In the genomic region with DNA sequence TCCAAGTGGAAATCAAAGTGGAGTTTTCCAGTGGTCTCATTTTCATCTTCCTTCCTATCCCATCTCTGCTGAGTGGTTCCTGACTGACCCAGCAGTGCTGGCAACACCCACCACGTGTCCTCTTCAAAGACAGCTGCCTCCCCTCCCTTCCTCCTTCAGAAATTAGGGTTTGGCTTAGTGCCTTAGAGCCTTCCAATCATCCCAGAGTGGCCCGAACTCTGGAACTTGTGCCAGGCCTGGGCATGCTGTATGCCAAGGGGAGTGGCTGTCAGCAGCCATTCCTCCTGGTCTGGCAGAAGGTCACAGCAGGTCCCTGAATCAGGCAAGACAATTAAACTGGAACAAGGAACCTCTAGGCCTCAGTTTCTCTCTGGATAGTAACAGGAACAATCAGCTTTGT, we compare ENCODE assay signal across 10 mouse cellular contexts. TPM values are rescaled to one million over a fixed set of nuclear protein-coding genes. Genes with fewer than 3 reads are reported as not detected.
DNase-seq lines count a peak whose midpoint lies in the region; ATAC-seq and TF ChIP-seq lines count a peak whose summit lies in the region.
"Had no signal": no experiment of that assay in that cellular context is flagged by ENCODE, and none has a peak within 500 bp of the region (broad histone marks: within the 10 kb centered on the region; RNA-seq: fewer than 3 reads in every experiment).

No protein-coding gene starts in this region.

- 9% methylated on average over 2 of the region's 2 CpGs for WGBS in lung, postnatal 0 days

- H3K4me2 ChIP-seq in lung, postnatal 0 days (replicated peaks; ENCODE audit: low read depth, low read length), result no peak overlapping the region
- H3K4me2 ChIP-seq: midbrain, embryonic 12.5 days had no signal

- no peaks in the 10 kb centered on the region for H3K9me3 ChIP-seq in lung, postnatal 0 days (ENCODE audit: low read length)
- H3K9me3 ChIP-seq: midbrain, embryonic 12.5 days had no signal

- TF ChIP-seq EP300 in lung, postnatal 0 days (IDR thresholded peaks at IDR 0.05), result no peak; the same call in 1 of the 2 replicates

- peaks cover 6% of the 10 kb centered on the region; the same call in 1 of the 2 replicates for H3K4me1 ChIP-seq in lung, postnatal 0 days (ENCODE audit: insufficient read depth, low read depth, low read length)

- H3K27me3 ChIP-seq in lung, postnatal 0 days (replicated peaks; ENCODE audit: insufficient read depth, low read length), result 0 out of 2 replicates have a peak, but pooled peaks cover 4% of the 10 kb centered on the region

- peak; percentile 47 for ATAC-seq in lung, postnatal 0 days

- H3K27ac ChIP-seq in lung, postnatal 0 days (ENCODE audit: low read length), result peak overlapping the region; percentile 22; the same call in 1 of the 2 replicates
- H3K27ac ChIP-seq: midbrain, embryonic 12.5 days had no signal

- DNase-seq in adrenal gland, adult (ENCODE audit: inconsistent age in 2 of 2, low spot score in 1 of 2), result peak; percentile 73 to 90
- DNase-seq in adrenal gland, adult 18-20 months (ENCODE audit: low spot score in 2 of 2), result no peak
- peak; percentile 95 for DNase-seq in left cerebral cortex, postnatal 4 days
- no peak for DNase-seq in left cerebral cortex, adult 11 months (ENCODE audit: low spot score)
- peak; percentile 58 for DNase-seq in fibroblast of lung, adult 2 months (ENCODE audit: low read depth)
- peak; percentile 59 for DNase-seq in lung, postnatal 0 days (ENCODE audit: low spot score)
- no peak for DNase-seq in right cerebral cortex, postnatal 4 days
- no peak for DNase-seq in retina, embryonic 14.5 days (ENCODE audit: low spot score)

- no peak for TF ChIP-seq CTCF in lung, postnatal 0 days (IDR thresholded peaks at IDR 0.05)

- H3K36me3 ChIP-seq in lung, postnatal 0 days (ENCODE audit: insufficient read depth, low read length), result no peaks in the 10 kb centered on the region
- H3K36me3 ChIP-seq: midbrain, embryonic 12.5 days had no signal

- intact Hi-C loops in left cerebral cortex, postnatal 4 days (cut with DNase I), result no loop called here

- H3K4me3 ChIP-seq in lung, postnatal 0 days (ENCODE audit: low read depth, low read length), result no peak overlapping the region
- H3K4me3 ChIP-seq: midbrain, embryonic 12.5 days had no signal

- no peak overlapping the region for H3K9ac ChIP-seq in lung, postnatal 0 days (replicated peaks; ENCODE audit: low read depth)
- H3K9ac ChIP-seq: midbrain, embryonic 12.5 days had no signal

RNA-seq across cellular contexts. Expression of a gene that starts 3.1 kb away (rescaled TPM):
- 10 to 100 TPM; 10.7 to 11.5 TPM for total RNA-seq in adrenal gland, adult 18-20 months (2021)
- 1 to 10 TPM; 4.3 to 5.1 TPM for total RNA-seq in left cerebral cortex, postnatal 4 days (2021)
- polyA plus RNA-seq in lung, postnatal 0 days (2015; fragmentation: Nextera tagmentation; extraction: Ambion mirVana), result 4.2 and 5.1 TPM in 2 replicates

RNA-seq across cellular contexts. Expression of a gene that starts 6.9 kb away (rescaled TPM):
- 10 to 100 TPM; 58.8 to 72.0 TPM for total RNA-seq in adrenal gland, adult 18-20 months (2021)
- 10 to 100 TPM; 88.1 to 90.1 TPM for total RNA-seq in left cerebral cortex, postnatal 4 days (2021)
- polyA plus RNA-seq in lung, postnatal 0 days (2015; fragmentation: Nextera tagmentation; extraction: Ambion mirVana), result 3.2 and 4.4 TPM in 2 replicates

RNA-seq across cellular contexts. Expression of a gene that starts 28.5 kb away (rescaled TPM):
- total RNA-seq in adrenal gland, adult 18-20 months (2021), result 1 to 10 TPM in 1 of 2 experiments, under 1 TPM in 1; 0.43 to 1.5 TPM
- under 1 TPM in 1 of 2 experiments, not detected in 1; 0.50 TPM for total RNA-seq in left cerebral cortex, postnatal 4 days (2021)
- polyA plus RNA-seq in lung, postnatal 0 days (2015; fragmentation: Nextera tagmentation; extraction: Ambion mirVana), result 0.23 and 0.54 TPM in 2 replicates
- total RNA-seq: heart, postnatal 36 days had no signal

RNA-seq across cellular contexts. Expression of a gene that starts 36.7 kb away (rescaled TPM):
- total RNA-seq in adrenal gland, adult 18-20 months (2021), result not detected
- under 1 TPM; 0.48 to 0.74 TPM for total RNA-seq in left cerebral cortex, postnatal 4 days (2021)
- polyA plus RNA-seq in lung, postnatal 0 days (2015; fragmentation: Nextera tagmentation; extraction: Ambion mirVana), result 1.8 and 2.2 TPM in 2 replicates
- total RNA-seq: heart, postnatal 36 days had no signal
- polyA plus RNA-seq: midbrain, embryonic 12.5 days had no signal

RNA-seq across cellular contexts. Expression of a gene that starts 56.0 kb away (rescaled TPM):
- total RNA-seq in adrenal gland, adult 18-20 months (2021), result under 1 TPM in 1 of 2 experiments, not detected in 1; 0.16 TPM
- not detected for total RNA-seq in left cerebral cortex, postnatal 4 days (2021)
- polyA plus RNA-seq in lung, postnatal 0 days (2015; fragmentation: Nextera tagmentation; extraction: Ambion mirVana), result not detected in 2 replicates
- total RNA-seq: heart, postnatal 36 days had no signal
- polyA plus RNA-seq: midbrain, embryonic 12.5 days had no signal

Comparison
In these comparisons a context has a peak if more than half of its experiments do, and no peak if none do; other contexts are left out.
1. DNase-seq: peak in adrenal gland, adult (2 of 2), left cerebral cortex, postnatal 4 days (single experiment), fibroblast of lung, adult 2 months (single experiment) and lung, postnatal 0 days (single experiment); none in adrenal gland, adult 18-20 months (0 of 2), left cerebral cortex, adult 11 months (single experiment), right cerebral cortex, postnatal 4 days (single experiment) and retina, embryonic 14.5 days (single experiment).